In the genomic region with DNA sequence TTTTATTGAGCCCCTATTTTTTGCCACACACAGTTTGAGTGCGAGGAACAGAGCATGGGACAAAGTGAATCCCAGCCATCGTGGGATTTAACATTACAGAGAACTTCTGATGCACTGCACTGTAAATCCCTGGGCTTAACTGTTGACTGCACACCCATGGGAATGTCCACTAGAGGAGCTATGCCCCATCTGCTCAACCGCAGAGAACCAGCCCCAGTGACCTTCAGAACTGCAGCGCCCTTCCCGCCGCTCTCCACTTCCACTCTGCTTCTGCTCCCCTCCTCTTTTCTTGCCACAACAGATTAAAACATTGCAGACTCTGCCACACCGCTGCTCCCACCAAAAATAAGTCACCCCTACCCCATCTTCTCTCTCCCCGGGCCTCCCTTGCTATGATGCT, we compare ENCODE assay signal across 14 mouse cellular contexts.
DNase-seq lines count a peak whose midpoint lies in the region; ATAC-seq and TF ChIP-seq lines count a peak whose summit lies in the region.
"Had no signal": no experiment of that assay in that cellular context is flagged by ENCODE, and none has a peak within 500 bp of the region (broad histone marks: within the 10 kb centered on the region; RNA-seq: fewer than 3 reads in every experiment).

No protein-coding gene starts in this region.

- H3K9me3 ChIP-seq in heart, embryonic 10.5 days = no peaks in the 10 kb centered on the region
- no peaks in the 10 kb centered on the region for H3K9me3 ChIP-seq in ES-E14 (ENCODE audit: control insufficient read depth, insufficient read depth, low read depth, low read length)
- H3K9me3 ChIP-seq: embryonic facial prominence, embryonic 12.5 days; forebrain, embryonic 15.5 days; heart, embryonic 15.5 days; limb, embryonic 12.5 days had no signal

- H3K27me3 ChIP-seq in heart, embryonic 10.5 days (ENCODE audit: insufficient read depth, poor library complexity, severe bottlenecking) = no peaks in the 10 kb centered on the region; the same call in 1 of the 2 replicates
- H3K27me3 ChIP-seq: embryonic facial prominence, embryonic 12.5 days; forebrain, embryonic 15.5 days; heart, embryonic 15.5 days; limb, embryonic 12.5 days had no signal

- peak; percentile 8; the same call in 1 of the 2 replicates for TF ChIP-seq CTCF in left cerebral cortex, adult 2 months (IDR thresholded peaks at IDR 0.05)

- H3K9ac ChIP-seq in ES-E14 (ENCODE audit: insufficient read depth, low read depth, low read length, poor library complexity, severe bottlenecking) = no peak overlapping the region
- H3K9ac ChIP-seq: embryonic facial prominence, embryonic 12.5 days; forebrain, embryonic 15.5 days; heart, embryonic 15.5 days; limb, embryonic 12.5 days had no signal

- in situ Hi-C loops in ES-E14 (cut with MboI; ENCODE audit: low sequenced_read_pairs in 2 of 2, unreplicated experiment in 2 of 2) = no loop called here

- H3K4me1 ChIP-seq in heart, embryonic 10.5 days = no peaks in the 10 kb centered on the region
- no peaks in the 10 kb centered on the region for H3K4me1 ChIP-seq in ES-E14 (ENCODE audit: control insufficient read depth in 2 of 2, insufficient read depth in 2 of 2, low read length in 2 of 2, poor library complexity in 1 of 2)
- H3K4me1 ChIP-seq: embryonic facial prominence, embryonic 12.5 days; forebrain, embryonic 15.5 days; heart, embryonic 15.5 days; limb, embryonic 12.5 days had no signal

- peak; percentile 73 for DNase-seq in heart, embryonic 10.5 days (ENCODE audit: low spot score)
- DNase-seq in heart, adult 9 months (ENCODE audit: low spot score in 2 of 2) = no peak
- DNase-seq in left cerebral cortex, adult 2 months (ENCODE audit: extremely low spot score in 1 of 2, low spot score in 2 of 2) = no peak
- DNase-seq in left cerebral cortex, adult 18-20 months (ENCODE audit: low spot score in 2 of 2) = no peak
- no peak for DNase-seq in ES-E14 (ENCODE audit: low read depth, low spot score)
- DNase-seq in thymus, postnatal 0 days (ENCODE audit: low spot score) = no peak
- no peak for DNase-seq in layer of hippocampus, postnatal 10 days (ENCODE audit: low spot score in 2 of 2)
- DNase-seq: right cerebral cortex, postnatal 14 days had no signal

- no peaks in the 10 kb centered on the region for H3K36me3 ChIP-seq in heart, embryonic 10.5 days
- H3K36me3 ChIP-seq in ES-E14 (ENCODE audit: control insufficient read depth, insufficient read depth, low read length, poor library complexity, severe bottlenecking) = no peaks in the 10 kb centered on the region
- H3K36me3 ChIP-seq: embryonic facial prominence, embryonic 12.5 days; forebrain, embryonic 15.5 days; heart, embryonic 15.5 days; limb, embryonic 12.5 days had no signal

- no peak overlapping the region for H3K4me3 ChIP-seq in heart, embryonic 10.5 days
- H3K4me3 ChIP-seq in left cerebral cortex, adult 2 months = no peak overlapping the region
- no peak overlapping the region for H3K4me3 ChIP-seq in ES-E14 (ENCODE audit: insufficient read depth in 1 of 2, low read depth in 1 of 2, low read length in 2 of 2, poor library complexity in 1 of 2, severe bottlenecking in 1 of 2)
- H3K4me3 ChIP-seq: embryonic facial prominence, embryonic 12.5 days; forebrain, embryonic 15.5 days; heart, embryonic 15.5 days; limb, embryonic 12.5 days had no signal

- 0 out of 2 replicates have a peak, but pooled peaks have one; percentile 25 for ATAC-seq in granulocyte monocyte progenitor cell, adult 5-6 weeks (replicated peaks; ENCODE audit: poor library complexity, severe bottlenecking)
- ATAC-seq: forebrain, embryonic 15.5 days had no signal

- H3K27ac ChIP-seq in heart, embryonic 10.5 days = no peak overlapping the region
- H3K27ac ChIP-seq in left cerebral cortex, adult 2 months = no peak overlapping the region
- no peak overlapping the region for H3K27ac ChIP-seq in ES-E14 (ENCODE audit: insufficient read depth, low read depth, low read length, poor library complexity, severe bottlenecking)
- H3K27ac ChIP-seq: embryonic facial prominence, embryonic 12.5 days; forebrain, embryonic 15.5 days; heart, embryonic 15.5 days; limb, embryonic 12.5 days; macrophage had no signal

- WGBS in heart, embryonic 10.5 days = 44% methylated on average over 8 of the region's 8 CpGs

- intact Hi-C loops in left cerebral cortex, adult 2 months (cut with DNase I) = no loop called here

TF ChIP-seq in ES-E14, 5 proteins besides CTCF, POLR2A, EP300 and RAD21:
- TF ChIP-seq HCFC1 (IDR thresholded peaks at IDR 0.05; ENCODE audit: borderline replicate concordance, insufficient read depth, low read length) (no peak), CHD2 (IDR thresholded peaks at IDR 0.05; ENCODE audit: low read depth, low read length) (no peak), ZNF384 (IDR thresholded peaks at IDR 0.05; ENCODE audit: low read depth, low read length) (no peak), ZC3H11A (IDR thresholded peaks at IDR 0.05; ENCODE audit: borderline replicate concordance, low read depth, low read length) (peak; percentile 12; the same call in 1 of the 2 replicates)
